Mouse (Mus musculus): ENCODE data around the gene Gnpnat1.

Gene Gnpnat1

GRCm38 (mm10) chr14:45399836-45400235 is 4.9 kb downstream of the Gnpnat1 start:
- no peak for DNase-seq (ENCODE audit: low spot score in 2 of 2)

GRCm38 (mm10) chr14:45389194-45389593 is 15.5 kb downstream of the Gnpnat1 start:
- DNase-seq (ENCODE audit: low spot score in 2 of 2): no peak

- DNase-seq (ENCODE audit: low spot score in 2 of 2): peak; percentile 88 to 92
These were observed 16.1 kb downstream of the Gnpnat1 start for GRCm38 (mm10) chr14:45388345-45389181.

GRCm38 (mm10) chr14:45387480-45387879 is 17.2 kb downstream of the Gnpnat1 start:
- no peak for DNase-seq (ENCODE audit: low spot score in 2 of 2)

- DNase-seq (ENCODE audit: low spot score in 2 of 2): no peak
These were observed 19.1 kb downstream of the Gnpnat1 start for GRCm38 (mm10) chr14:45385596-45385995.

- no peak for DNase-seq (ENCODE audit: low spot score in 2 of 2)
These were observed 21.8 kb downstream of the Gnpnat1 start for GRCm38 (mm10) chr14:45382912-45383311.

GRCm38 (mm10) chr14:45380756-45381155 is 24.0 kb downstream of the Gnpnat1 start:
- no peak for DNase-seq (ENCODE audit: low spot score in 2 of 2)

GRCm38 (mm10) chr14:45378771-45379170 is 25.9 kb downstream of the Gnpnat1 start:
- DNase-seq (ENCODE audit: low spot score in 2 of 2): no peak

- no peak for DNase-seq (ENCODE audit: low spot score in 2 of 2)
These were observed 39.5 kb downstream of the Gnpnat1 start for GRCm38 (mm10) chr14:45365196-45365587.

GRCm38 (mm10) chr14:45364211-45365195 is 40.2 kb downstream of the Gnpnat1 start:
- no peak for DNase-seq (ENCODE audit: low spot score in 2 of 2)

- peak; percentile 90 to 92 for DNase-seq (ENCODE audit: low spot score in 2 of 2)
These were observed 53.5 kb downstream of the Gnpnat1 start, which contains the start of gene Styx for GRCm38 (mm10) chr14:45350931-45351859. TSS of gene Styx (plus strand) at chr14:45351093.

GRCm38 (mm10) chr14:45329589-45330181 is 75.0 kb downstream of the Gnpnat1 start, which contains the start of gene Psmc6:
TSS of gene Psmc6 (plus strand) at chr14:45329788.
- peak; percentile 84 to 91 for DNase-seq (ENCODE audit: low spot score in 2 of 2)

GRCm38 (mm10) chr14:45329018-45329588 is 75.6 kb downstream of the Gnpnat1 start:
- DNase-seq (ENCODE audit: low spot score in 2 of 2): no peak

GRCm38 (mm10) chr14:45328072-45328713 is 76.5 kb downstream of the Gnpnat1 start:
- no peak for DNase-seq (ENCODE audit: low spot score in 2 of 2)

Measured in frontal cortex, postnatal 36 days (tissue).